Mouse (Mus musculus) hematopoietic multipotent progenitor cell, adult 10-12 weeks (in vitro differentiated cells): Measurements from ENCODE around the gene BC048507. TPM values are rescaled to one million over a fixed set of nuclear protein-coding genes. Genes with fewer than 3 reads are reported as not detected.

Experiments
- polyA plus RNA-seq: library from polyadenylated mRNA; stranded (reverse); fragments of >175 nt; gene quantifications from 2 replicates; pipeline ENCODE4 v1.2.3, GENCODE M21; 2012; ENCODE audit warnings: low replicate concordance

BC048507 gene
- not detected in 2 replicates for polyA plus RNA-seq

DNA sequence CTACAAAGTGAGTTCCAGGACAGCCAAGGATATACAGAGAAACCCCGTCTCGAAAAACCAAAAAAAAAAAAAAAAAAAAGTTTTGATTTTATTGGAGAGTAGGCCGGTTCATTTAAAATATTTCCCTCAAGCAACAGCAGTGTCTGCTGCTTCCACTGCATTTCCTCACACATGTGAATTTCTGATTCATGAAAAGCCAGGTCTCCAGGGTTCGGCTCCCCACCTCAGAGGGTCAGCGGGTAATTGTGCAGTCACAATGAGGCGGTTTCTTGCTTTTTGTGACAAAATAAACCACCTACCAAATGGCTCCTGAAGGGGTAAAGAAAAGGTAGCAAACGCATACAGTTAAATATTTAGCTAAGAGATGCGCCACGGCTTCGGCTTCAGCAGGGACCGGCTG lies at the start of gene BC048507:
TSS of gene BC048507 (plus strand) at position 301 of the 400 bp plus-strand sequence.

GRCm38 (mm10) chr13:67813710-67814660 lies 49.1 kb upstream of the BC048507 start, which contains the start of gene Zfp273:
Gene Zfp273, plus strand, starts transcription at chr13:67813740.

GRCm38 (mm10) chr13:67830911-67831336 lies 32.2 kb upstream of the BC048507 start, which contains the start of gene Gm10037:
Gene Gm10037, plus strand, starts transcription at chr13:67831106.

Other genes starting within 250 kb of the BC048507 start
- gene Gm49345, start 225.6 kb upstream of the BC048507 start, polyA plus RNA-seq, result not detected in 2 replicates
- 0.33 and 0.49 TPM in 2 replicates for gene Zfp729a, start 225.5 kb upstream of the BC048507 start, polyA plus RNA-seq
- gene Zfp738, start 176.3 kb upstream of the BC048507 start, polyA plus RNA-seq, result 0.21 and 2.1 TPM in 2 replicates
- gene Zfp65, start 134.2 kb upstream of the BC048507 start, polyA plus RNA-seq, result 0.53 and 1.8 TPM in 2 replicates
- 0.13 and 0.57 TPM in 2 replicates for gene Zfp85, start 108.1 kb upstream of the BC048507 start, polyA plus RNA-seq
- 0.18 and 0.49 TPM in 2 replicates for gene Zfp493, start 83.6 kb upstream of the BC048507 start, polyA plus RNA-seq
- gene Zfp273, start 49.6 kb upstream of the BC048507 start, polyA plus RNA-seq, result 0.24 and 0.29 TPM in 2 replicates
- not detected in 2 replicates for gene Gm10037, start 32.2 kb upstream of the BC048507 start, polyA plus RNA-seq